Mouse (Mus musculus) intestine, postnatal 0 days (tissue): Measurements from ENCODE around the gene Cpeb3. TPM values are rescaled to one million over a fixed set of nuclear protein-coding genes. Genes with fewer than 3 reads are reported as not detected.

Experiments used
- ATAC-seq: fragments of 200-750 bp; cut with Nextera tagmentation; 2 replicates; pipeline ENCODE4 v1.8.0; 2017; ENCODE audit warnings: mild to moderate bottlenecking, moderate TSS enrichment, moderate library complexity
- H3K27ac ChIP-seq: fragments of 300-500 bp; sonication (generic); 2 replicates; pipeline ENCODE4 v1.5.1; 2014; ENCODE audit warnings: mild to moderate bottlenecking, low read depth, low read length, moderate library complexity
- H3K27me3 ChIP-seq: fragments of 300-500 bp; sonication (generic); replicated peaks from 2 replicates; pipeline ENCODE4 v1.6.1; 2014; ENCODE audit warnings: low read length, mixed read lengths; ENCODE audit not compliant: control insufficient read depth, insufficient read depth
- H3K36me3 ChIP-seq: fragments of 300-500 bp; sonication (generic); 2 replicates; pipeline ENCODE4 v1.6.1; 2014; ENCODE audit warnings: mild to moderate bottlenecking, moderate library complexity; ENCODE audit not compliant: control insufficient read depth, insufficient read depth
- H3K4me1 ChIP-seq: fragments of 300-500 bp; sonication (generic); replicated peaks from 2 replicates; pipeline ENCODE4 v1.6.1; 2014; ENCODE audit warnings: antibody characterized with exemption, low read length, mixed read lengths; ENCODE audit not compliant: control insufficient read depth, insufficient read depth
- H3K4me2 ChIP-seq: fragments of 300-500 bp; sonication (generic); replicated peaks from 2 replicates; pipeline ENCODE4 v1.6.1; 2014; ENCODE audit warnings: low read depth, mild to moderate bottlenecking, moderate library complexity
- H3K4me3 ChIP-seq: fragments of 300-500 bp; sonication (generic); 2 replicates; pipeline ENCODE4 v1.5.1; 2014; ENCODE audit warnings: low read depth, low read length
- H3K9ac ChIP-seq: fragments of 300-500 bp; sonication (generic); 2 replicates; pipeline ENCODE4 v1.6.1; 2014; ENCODE audit warnings: mild to moderate bottlenecking, low read depth, low read length
- H3K9me3 ChIP-seq: fragments of 300-500 bp; sonication (generic); 2 replicates; pipeline ENCODE4 v1.6.1; 2016; ENCODE audit warnings: mixed run types; ENCODE audit not compliant: control insufficient read depth
- CTCF ChIP-seq: sonication (generic); IDR thresholded peaks from 2 replicates; pipeline ENCODE4 v1.5.1; 2016; ENCODE audit warnings: low read depth, mild to moderate bottlenecking, control low read depth, antibody characterized with exemption, moderate library complexity
- WGBS: fragments of 180-500 bp; shearing (Covaris S2); extraction: QIAGEN DNeasy Blood & Tissue Kit; methylation state at CpG from one replicate; pipeline ENCODE4 v1.1.7; 2014; 5-methylcytosine and 5-hydroxymethylcytosine counted together
- polyA plus RNA-seq: library from polyadenylated mRNA; unstranded; fragments of >200 nt; fragmentation: Nextera tagmentation; extraction: Ambion mirVana; gene quantifications from 2 replicates; pipeline ENCODE4 v1.2.1, GENCODE M21; 2015

The Cpeb3 gene
- 1.6 TPM in 2 replicates for polyA plus RNA-seq

DNA sequence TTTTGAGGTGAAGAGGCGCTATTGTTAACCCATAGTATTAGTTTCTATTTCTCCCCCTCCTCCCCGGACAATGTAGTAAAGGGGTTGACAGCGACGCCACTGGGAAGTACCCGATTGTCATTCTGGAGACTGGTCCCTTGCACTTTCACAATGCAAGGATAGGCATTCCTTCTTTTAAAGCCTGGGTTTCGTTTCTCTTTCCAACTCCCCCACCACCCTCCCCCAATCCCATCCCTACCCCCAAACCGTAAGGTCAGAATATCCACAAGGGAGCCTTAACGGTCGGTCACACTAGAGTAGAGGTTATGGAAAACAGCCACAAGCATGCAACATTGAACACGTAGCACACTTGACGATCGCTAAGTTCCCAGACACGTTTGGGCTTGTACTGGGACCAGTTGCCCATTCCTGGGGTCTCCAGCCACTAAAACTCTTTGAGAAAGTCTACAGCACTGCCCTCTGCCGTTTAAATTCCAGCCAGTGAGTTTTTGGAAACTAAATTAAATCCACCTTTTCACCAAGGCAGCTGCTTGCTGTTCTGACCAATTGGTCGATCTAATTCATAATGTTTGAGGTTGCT is at the start of gene Cpeb3:
Gene Cpeb3 (minus strand): TSS at position 426 of the 580 bp plus-strand sequence.
- H3K4me2 ChIP-seq = peak within 1 kb of the TSS; percentile 98
- TF ChIP-seq CTCF = peak; percentile 53
- no peaks in the 10 kb centered on the region for H3K9me3 ChIP-seq
- no peak for ATAC-seq
- peak within 1 kb of the TSS; percentile 94 for H3K4me3 ChIP-seq
- peaks cover 11% of the 10 kb centered on the region for H3K4me1 ChIP-seq
- H3K27ac ChIP-seq = peak within 1 kb of the TSS; percentile 89
- H3K9ac ChIP-seq = peak within 1 kb of the TSS; percentile 88
- H3K27me3 ChIP-seq = no peaks in the 10 kb centered on the region
- under 1% methylated on average over 15 of the region's 15 CpGs for WGBS
- H3K36me3 ChIP-seq = peaks cover 6% of the 10 kb centered on the region; the same call in 1 of the 2 replicates

DNA sequence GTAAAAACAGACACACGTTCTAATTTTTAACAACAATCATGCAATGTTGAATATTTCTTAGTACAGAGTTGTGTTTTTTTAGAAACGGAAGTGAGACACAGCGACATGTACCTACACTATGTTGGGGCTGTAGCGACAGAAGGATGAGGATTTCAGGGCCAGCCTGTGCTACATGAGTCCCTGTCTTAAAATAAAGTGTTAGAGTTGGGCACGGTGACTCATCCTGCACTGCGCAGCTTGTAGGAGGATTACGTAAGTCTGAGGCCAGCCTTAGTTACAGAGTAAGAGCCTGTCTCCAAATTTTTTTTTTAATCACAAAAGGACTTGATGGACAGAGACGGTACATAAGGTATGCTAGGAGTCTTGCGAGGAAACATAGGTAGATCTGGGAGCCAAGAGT is 46.9 kb upstream of the Cpeb3 start:
- no peaks in the 10 kb centered on the region for H3K27me3 ChIP-seq
- no peak overlapping the region for H3K4me2 ChIP-seq
- WGBS = 86% methylated on average over 9 of the region's 9 CpGs
- ATAC-seq = no peak
- no peaks in the 10 kb centered on the region for H3K9me3 ChIP-seq
- H3K36me3 ChIP-seq = no peaks in the 10 kb centered on the region
- no peak overlapping the region for H3K9ac ChIP-seq
- no peak overlapping the region for H3K27ac ChIP-seq
- no peaks in the 10 kb centered on the region for H3K4me1 ChIP-seq
- H3K4me3 ChIP-seq = no peak overlapping the region
- TF ChIP-seq CTCF = no peak

DNA sequence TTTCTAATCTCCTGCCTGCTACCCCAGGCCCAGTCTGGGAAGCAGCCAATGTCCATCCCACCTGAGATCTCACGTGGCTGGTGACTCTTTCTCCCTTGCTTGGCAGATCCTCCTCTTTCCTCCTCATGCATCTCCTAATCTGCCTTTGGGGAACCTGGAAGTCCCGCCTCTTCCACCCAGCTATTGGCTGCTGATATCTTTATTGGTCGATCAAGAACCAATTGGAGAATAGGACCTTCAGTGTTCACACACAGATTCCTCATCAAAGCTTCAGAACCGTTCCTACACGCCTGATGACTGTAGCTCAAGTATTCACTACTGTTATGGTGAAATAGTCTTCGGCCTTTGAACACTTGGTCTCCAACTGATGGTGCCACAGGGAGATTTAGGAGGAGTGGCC is 43.7 kb upstream of the Cpeb3 start:
- no peak overlapping the region for H3K9ac ChIP-seq
- no peaks in the 10 kb centered on the region for H3K9me3 ChIP-seq
- no peak for TF ChIP-seq CTCF
- no peaks in the 10 kb centered on the region for H3K36me3 ChIP-seq
- no peak overlapping the region for H3K4me2 ChIP-seq
- H3K4me1 ChIP-seq = no peaks in the 10 kb centered on the region
- 63% methylated on average over 6 of the region's 6 CpGs for WGBS
- no peaks in the 10 kb centered on the region for H3K27me3 ChIP-seq
- no peak overlapping the region for H3K4me3 ChIP-seq
- ATAC-seq = no peak
- H3K27ac ChIP-seq = no peak overlapping the region

DNA sequence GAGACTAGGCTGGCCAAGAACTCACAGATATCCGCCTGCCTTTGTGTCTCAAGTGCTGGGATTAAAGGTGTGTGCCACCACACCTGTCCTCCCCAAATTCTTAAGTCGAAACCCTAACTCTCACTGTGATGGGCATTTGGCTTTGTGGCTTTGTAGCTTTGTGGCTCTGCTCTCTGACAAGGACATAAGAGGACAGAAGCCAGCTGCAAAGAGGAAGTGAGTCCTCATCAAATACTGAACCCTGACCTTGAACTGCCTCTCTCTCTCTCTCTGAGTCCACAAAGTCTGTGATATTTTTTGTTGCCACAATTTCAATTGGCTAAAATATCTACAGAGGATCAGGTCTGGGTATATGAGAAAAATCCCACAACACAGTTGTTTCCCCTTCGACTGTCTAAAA is 39.8 kb upstream of the Cpeb3 start:
- TF ChIP-seq CTCF = no peak
- no peak for ATAC-seq
- Histone ChIP-seq H3K9ac (no peak overlapping the region), H3K27me3 (no peaks in the 10 kb centered on the region), H3K4me2 (no peak overlapping the region), H3K27ac (no peak overlapping the region), H3K36me3 (no peaks in the 10 kb centered on the region), H3K4me1 (no peaks in the 10 kb centered on the region), H3K9me3 (no peaks in the 10 kb centered on the region), H3K4me3 (no peak overlapping the region)
- WGBS = 77% methylated on average over 3 of the region's 3 CpGs

DNA sequence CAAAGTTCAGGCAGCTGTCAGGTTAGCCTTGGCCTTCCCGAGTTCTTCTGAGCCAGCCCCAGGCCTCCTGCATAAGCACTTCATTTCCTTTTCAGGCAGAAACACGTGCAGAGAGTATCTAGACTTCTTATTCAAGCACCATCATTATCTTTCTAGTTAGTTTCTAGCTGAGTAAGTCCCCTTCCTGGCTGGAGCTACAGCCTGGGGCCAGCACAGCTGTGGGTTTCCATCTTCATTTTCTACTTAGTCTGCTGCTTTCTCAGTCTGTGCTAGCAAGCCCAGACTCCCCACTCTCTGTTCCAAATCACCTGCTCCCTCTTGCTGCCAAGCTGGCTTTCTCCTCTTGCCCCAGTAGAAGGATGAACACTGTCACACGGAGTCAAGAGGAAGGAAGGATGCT is 38.5 kb upstream of the Cpeb3 start:
- Histone ChIP-seq H3K4me3 (no peak overlapping the region), H3K27me3 (no peaks in the 10 kb centered on the region), H3K9ac (no peak overlapping the region), H3K27ac (no peak overlapping the region), H3K4me1 (no peaks in the 10 kb centered on the region), H3K36me3 (no peaks in the 10 kb centered on the region), H3K9me3 (no peaks in the 10 kb centered on the region), H3K4me2 (no peak overlapping the region)
- no peak for TF ChIP-seq CTCF
- ATAC-seq = no peak
- WGBS = 34% methylated on average over 3 of the region's 3 CpGs

DNA sequence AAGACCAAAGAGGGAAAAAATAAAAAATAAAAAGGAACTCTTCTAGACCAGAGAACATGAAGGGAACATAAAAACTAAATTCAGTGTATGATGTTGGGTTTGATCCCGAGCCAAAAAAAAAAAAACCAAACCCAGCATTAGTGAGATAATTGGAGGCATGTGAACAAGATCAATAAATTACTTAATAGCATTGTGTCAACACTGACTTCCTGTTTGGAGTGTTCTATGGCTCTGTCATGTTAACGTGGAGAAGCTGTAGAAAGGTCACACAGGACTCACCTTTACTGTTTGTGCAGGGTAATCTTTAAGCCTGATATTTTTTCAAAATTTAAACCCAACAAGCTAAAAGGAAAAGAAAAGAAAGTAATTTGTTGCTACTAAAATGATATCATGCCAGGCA is 34.3 kb upstream of the Cpeb3 start:
- ATAC-seq = no peak
- no peaks in the 10 kb centered on the region for H3K36me3 ChIP-seq
- H3K4me1 ChIP-seq = no peaks in the 10 kb centered on the region
- 8% methylated on average over 2 of the region's 2 CpGs for WGBS
- H3K4me2 ChIP-seq = no peak overlapping the region
- no peaks in the 10 kb centered on the region for H3K27me3 ChIP-seq
- no peak for TF ChIP-seq CTCF
- no peak overlapping the region for H3K27ac ChIP-seq
- no peak overlapping the region for H3K9ac ChIP-seq
- no peak overlapping the region for H3K4me3 ChIP-seq
- H3K9me3 ChIP-seq = no peaks in the 10 kb centered on the region

DNA sequence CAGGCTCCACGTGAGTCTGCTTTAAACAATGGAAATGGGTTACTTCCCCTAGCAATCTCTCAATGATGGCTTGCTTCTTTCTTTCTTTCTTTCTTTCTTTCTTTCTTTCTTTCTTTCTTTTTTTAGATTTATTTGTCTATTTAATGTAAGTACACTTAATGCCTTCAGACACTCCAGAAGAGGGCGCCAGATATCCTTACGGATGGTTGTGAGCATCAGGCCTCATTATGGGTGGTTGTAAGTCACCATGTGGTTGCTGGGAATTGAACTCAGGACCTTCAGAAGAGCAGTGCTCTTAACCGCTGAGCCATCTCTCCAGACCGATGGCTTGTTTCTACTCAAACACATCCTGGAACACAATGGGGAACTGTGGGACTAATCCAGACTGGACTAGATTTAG is 32.8 kb upstream of the Cpeb3 start:
- ATAC-seq = no peak
- 69% methylated on average over 5 of the region's 5 CpGs for WGBS
- no peaks in the 10 kb centered on the region for H3K36me3 ChIP-seq
- TF ChIP-seq CTCF = 0 out of 2 replicates have a peak, but pooled peaks have one; percentile 14
- no peaks in the 10 kb centered on the region for H3K27me3 ChIP-seq
- H3K9me3 ChIP-seq = no peaks in the 10 kb centered on the region
- H3K4me2 ChIP-seq = no peak overlapping the region
- H3K9ac ChIP-seq = no peak overlapping the region
- H3K4me3 ChIP-seq = no peak overlapping the region
- H3K27ac ChIP-seq = no peak overlapping the region
- H3K4me1 ChIP-seq = no peaks in the 10 kb centered on the region
